Mouse (Mus musculus) granulocyte monocyte progenitor cell, adult 5-6 weeks (primary cell): ENCODE measurements at regions not wholly inside any gene's neighbourhood (a gene's known extent, or its start where the extent isn't known, plus 50 kb on each side); places are given as distances from the start of the nearest gene placed in this dataset.

ENCODE experiments used
- ATAC-seq: replicated peaks from 2 replicates; pipeline ENCODE4 v1.8.0; 2016; ENCODE audit warnings: mild to moderate bottlenecking, moderate TSS enrichment, inconsistent platforms; ENCODE audit not compliant: poor library complexity, severe bottlenecking

GRCm38 (mm10) chr3:18905769-18906168, 722.7 kb downstream of the 1700064H15Rik start:
- ATAC-seq, result no peak

DNA sequence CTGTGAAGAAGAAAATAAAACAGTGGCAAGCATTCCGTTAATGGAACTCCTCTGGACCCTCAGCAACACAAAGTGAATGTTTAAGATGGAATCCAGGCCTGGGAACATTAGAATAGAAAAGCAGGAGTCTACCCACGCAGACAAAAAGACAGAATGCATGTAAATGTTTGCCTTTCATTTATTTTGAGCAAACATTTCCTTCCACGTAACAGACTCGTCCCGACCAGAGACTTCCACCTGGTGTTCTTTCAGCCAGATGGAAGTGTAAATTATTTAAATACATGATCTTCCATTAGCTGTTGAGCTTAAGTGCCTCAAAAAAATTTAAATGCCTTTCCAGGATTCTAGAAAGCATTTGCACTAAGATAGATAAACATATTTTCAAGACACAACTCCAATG, 722.3 kb downstream of the 1700064H15Rik start:
- no peak for ATAC-seq

GRCm38 (mm10) chr3:18908737-18909136, 719.7 kb downstream of the 1700064H15Rik start:
- no peak for ATAC-seq

DNA sequence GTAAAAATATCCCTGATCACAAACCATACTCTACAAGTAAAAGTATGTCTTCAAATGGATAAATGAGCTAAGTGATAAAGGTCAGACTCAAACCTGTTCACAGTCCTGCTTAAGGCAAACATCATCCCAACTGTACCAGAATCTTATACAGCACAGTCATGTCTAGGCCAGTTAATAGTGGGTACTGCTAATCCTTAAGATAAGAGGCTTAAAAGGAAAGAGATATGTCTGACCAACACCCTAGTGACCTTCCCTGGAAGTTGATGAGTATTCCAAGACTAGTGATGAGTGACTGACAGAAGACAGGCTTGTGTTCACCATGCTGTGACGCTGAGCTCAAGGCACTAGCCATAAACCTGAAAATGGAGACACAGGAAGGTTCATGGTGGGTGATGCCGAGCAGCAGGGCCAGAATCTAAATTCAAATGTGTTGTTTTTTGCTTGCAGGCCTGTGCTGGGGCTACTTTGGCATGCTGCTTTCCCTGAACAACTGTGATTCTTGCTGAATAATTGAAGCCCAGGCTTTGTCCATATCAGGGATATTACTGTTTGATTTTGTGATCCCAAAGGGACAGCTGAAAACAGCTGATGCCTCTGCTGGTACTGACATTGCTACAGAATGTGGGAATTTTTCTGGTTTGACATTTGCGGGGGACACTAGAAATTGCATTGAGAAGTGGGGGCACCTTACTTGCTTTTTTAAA, 699.9 kb downstream of the 1700064H15Rik start:
- no peak for ATAC-seq

GRCm38 (mm10) chr3:18929105-18929492, 699.4 kb downstream of the 1700064H15Rik start:
- ATAC-seq, result no peak

DNA sequence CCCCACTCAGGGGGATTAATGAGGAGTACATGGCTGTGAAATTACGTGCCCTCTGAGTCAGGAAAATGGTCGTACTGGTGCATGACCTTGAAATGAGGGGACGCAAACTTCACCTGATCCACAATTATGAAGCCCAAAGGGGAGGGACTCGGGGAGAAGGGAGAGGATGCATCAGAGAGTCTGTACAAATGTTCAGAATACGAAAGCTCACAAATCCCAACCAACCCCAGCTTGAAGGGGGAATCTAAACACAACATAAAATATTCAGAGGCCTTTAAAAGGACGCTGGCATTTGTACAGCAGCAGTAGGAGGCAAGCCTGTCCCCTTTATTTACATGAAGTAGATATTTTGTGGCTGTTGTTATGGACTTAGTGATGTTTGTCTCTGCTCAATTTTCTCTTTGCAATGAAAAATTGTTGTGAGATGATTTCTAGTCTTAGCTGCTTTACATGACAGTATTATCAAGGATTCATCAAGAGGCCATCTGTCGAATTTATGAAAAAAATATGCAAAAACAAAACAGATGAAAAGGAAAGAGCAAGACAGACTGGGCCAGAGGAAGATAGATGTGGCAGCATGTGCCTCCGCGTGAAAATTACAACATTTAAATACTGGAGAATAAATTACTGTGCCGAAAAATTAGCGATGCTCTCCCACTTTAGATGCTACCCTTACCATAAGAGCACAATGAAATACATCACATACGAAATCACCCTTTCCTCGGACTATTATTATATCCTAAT, 695.3 kb downstream of the 1700064H15Rik start:
- ATAC-seq, result no peak

GRCm38 (mm10) chr3:18934891-18935290, 693.6 kb downstream of the 1700064H15Rik start:
- ATAC-seq, result no peak

- no peak for ATAC-seq
These were observed 690.9 kb downstream of the 1700064H15Rik start for GRCm38 (mm10) chr3:18937333-18938122.

DNA sequence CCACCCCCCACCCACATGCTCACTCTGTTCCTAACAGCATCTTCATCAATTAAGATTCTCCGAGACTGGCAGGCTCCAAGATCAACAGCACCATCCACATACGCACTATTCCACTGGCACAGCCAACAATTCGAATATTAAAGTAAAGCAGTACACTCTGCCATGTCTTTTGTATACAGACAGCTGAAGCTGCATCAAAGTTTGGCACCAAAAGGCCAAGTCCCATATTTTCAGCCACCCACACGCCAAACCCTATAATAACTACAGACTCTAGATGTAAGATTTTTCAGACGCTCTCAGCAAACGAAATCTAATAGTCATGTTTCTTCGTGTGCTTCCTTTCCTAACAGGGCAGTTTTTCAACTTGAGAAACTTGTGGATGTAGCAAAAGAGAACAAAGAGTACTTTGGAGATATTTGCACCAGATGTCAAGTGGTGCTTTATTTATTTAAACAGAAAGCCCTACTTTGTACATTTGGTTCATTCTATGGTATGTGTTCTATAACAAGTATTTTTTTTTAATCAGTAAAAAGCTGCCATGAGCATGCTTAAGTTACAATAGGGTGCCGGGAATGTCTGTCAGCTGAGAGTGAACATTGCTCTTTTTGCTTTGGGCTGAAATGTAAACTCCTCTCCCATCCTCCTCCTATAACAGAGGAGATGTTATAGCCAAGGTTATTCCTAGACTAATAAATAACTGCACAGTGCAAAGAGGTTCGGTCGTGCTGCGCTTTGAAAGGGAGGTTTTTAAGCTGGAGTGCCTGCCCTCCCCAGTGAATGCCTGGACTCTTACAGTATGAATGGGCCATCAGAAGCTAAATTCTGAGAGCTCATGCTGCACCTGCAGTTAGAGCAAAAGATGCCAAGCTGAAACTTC, 686.9 kb downstream of the 1700064H15Rik start:
- no peak for ATAC-seq

- no peak for ATAC-seq
These were observed 668.1 kb downstream of the 1700064H15Rik start for GRCm38 (mm10) chr3:18960341-18960740.

- no peak for ATAC-seq
These were observed 639.8 kb downstream of the 1700064H15Rik start for GRCm38 (mm10) chr3:18988662-18989061.

- no peak for ATAC-seq
These were observed 638.8 kb downstream of the 1700064H15Rik start for GRCm38 (mm10) chr3:18989577-18990240.

DNA sequence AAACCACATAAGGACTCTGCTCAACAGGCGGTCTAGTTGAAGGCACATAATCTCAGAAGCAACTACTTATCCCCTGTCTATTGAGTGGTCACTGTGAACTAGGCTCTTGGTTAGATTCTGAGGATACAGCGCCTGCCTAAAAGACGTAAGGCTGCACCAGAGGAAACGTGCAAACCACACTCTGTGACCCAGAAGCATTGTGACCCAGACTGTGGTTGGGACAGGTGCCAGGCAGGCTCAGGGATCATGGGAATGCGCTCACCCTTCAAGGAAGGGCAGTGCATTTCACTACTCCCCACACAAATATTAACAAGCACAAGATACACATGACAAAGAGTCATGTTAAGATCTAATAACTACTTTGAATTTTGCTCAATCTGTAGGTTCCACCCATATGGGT, 628.3 kb downstream of the 1700064H15Rik start:
- no peak for ATAC-seq

GRCm38 (mm10) chr3:19002056-19002455, 626.4 kb downstream of the 1700064H15Rik start:
- no peak for ATAC-seq

GRCm38 (mm10) chr3:19004792-19005191, 623.7 kb downstream of the 1700064H15Rik start:
- no peak for ATAC-seq

DNA sequence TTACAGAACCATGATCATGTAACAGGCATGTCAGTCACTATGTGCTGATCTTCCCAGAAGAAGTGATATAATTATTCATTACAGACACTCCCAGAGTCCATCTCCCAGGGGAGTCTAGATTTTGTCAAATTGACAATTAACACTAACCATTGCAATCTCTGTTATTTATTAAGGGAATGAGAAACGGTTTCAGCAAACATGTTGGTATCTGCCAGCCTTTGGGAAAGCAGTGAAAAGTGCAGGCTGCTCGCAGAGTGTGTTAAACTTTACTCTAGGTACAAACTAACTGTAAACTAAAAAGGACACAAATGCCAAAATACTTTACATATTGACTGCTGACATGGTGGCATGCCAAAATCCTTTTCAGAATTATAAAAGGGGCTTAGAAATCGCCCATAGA, 583.9 kb downstream of the 1700064H15Rik start:
- ATAC-seq, result no peak

DNA sequence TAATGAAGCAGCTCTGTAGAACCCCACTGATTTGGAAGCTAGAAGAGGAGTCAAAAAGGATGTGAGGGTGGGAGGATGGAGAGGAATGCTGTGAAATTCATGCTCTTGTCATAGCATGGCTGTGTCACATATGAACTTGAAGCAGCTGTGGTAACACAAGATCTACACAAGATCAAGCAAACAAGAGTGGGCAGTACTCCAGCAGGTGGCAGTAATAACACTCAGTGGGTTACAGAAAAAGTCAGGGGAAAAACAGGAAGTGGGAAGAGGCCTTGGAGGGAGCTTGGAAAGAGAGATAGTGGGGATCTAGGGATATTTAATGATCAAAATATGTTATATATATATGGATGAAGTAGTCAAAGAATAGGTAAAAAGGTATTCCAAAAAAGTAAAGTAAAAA, 582.5 kb downstream of the 1700064H15Rik start:
- ATAC-seq, result peak; percentile 42; the same call in 1 of the 2 replicates

- no peak for ATAC-seq
These were observed 581.9 kb downstream of the 1700064H15Rik start for GRCm38 (mm10) chr3:19046610-19047009.

GRCm38 (mm10) chr3:19055961-19056360, 572.5 kb downstream of the 1700064H15Rik start:
- no peak for ATAC-seq

GRCm38 (mm10) chr3:19056623-19057022, 571.9 kb downstream of the 1700064H15Rik start:
- no peak for ATAC-seq
